Mouse (Mus musculus): ENCODE data around the gene Tcl1b2.
"Not testable (repeated sequence)": the region's sequence is repeated elsewhere in the genome, so short reads cannot be mapped to it uniquely, and the experiment has no call there.

Gene Tcl1b2

GRCm38 (mm10) chr12:105173366-105173765 lies 27.6 kb downstream of the Tcl1b2 start:
- in situ Hi-C loops (cut with MboI): no loop called here

- in situ Hi-C loops (cut with MboI): not testable (repeated sequence)
These were observed 28.5 kb downstream of the Tcl1b2 start for GRCm38 (mm10) chr12:105174318-105174717.

- in situ Hi-C loops (cut with MboI): not testable (repeated sequence)
These were observed 30.2 kb downstream of the Tcl1b2 start, which contains the start of gene Tcl1b5 for GRCm38 (mm10) chr12:105176044-105176443. Gene Tcl1b5 (plus strand): TSS chr12:105176344.

GRCm38 (mm10) chr12:105181040-105181644 lies 35.3 kb downstream of the Tcl1b2 start:
- in situ Hi-C loops (cut with MboI): not testable (repeated sequence)

- in situ Hi-C loops (cut with MboI): not testable (repeated sequence)
These were observed 43.2 kb downstream of the Tcl1b2 start for GRCm38 (mm10) chr12:105188980-105189379.

GRCm38 (mm10) chr12:105190743-105191142 lies 44.9 kb downstream of the Tcl1b2 start, which contains the start of gene Tcl1b3:
Gene Tcl1b3 (plus strand): TSS chr12:105191043.
- in situ Hi-C loops (cut with MboI): not testable (repeated sequence)

GRCm38 (mm10) chr12:105199684-105200497 lies 54.1 kb downstream of the Tcl1b2 start:
- in situ Hi-C loops (cut with MboI): not testable (repeated sequence)

GRCm38 (mm10) chr12:105201657-105202056 lies 55.8 kb downstream of the Tcl1b2 start, which contains the start of gene Tcl1b4:
Gene Tcl1b4 (plus strand): TSS chr12:105201957.
- in situ Hi-C loops (cut with MboI): not testable (repeated sequence)
